Mouse (Mus musculus): Measurements from ENCODE around the gene Slc13a1. TPM values are rescaled to one million over a fixed set of nuclear protein-coding genes. Genes with fewer than 3 reads are reported as not detected.
"Not testable (repeated sequence)": the region's sequence is repeated elsewhere in the genome, so short reads cannot be mapped to it uniquely, and the experiment has no call there.

Slc13a1 gene
- not detected in 2 replicates for total RNA-seq (2017)

- ATAC-seq (replicated peaks in 1 of 2; ENCODE audit: insufficient read depth in 1 of 2, low FRiP score in 2 of 2, low TSS enrichment in 1 of 2, low read depth in 1 of 2, poor library complexity in 2 of 2, severe bottlenecking in 2 of 2), result no peak
These were observed at the start of gene Slc13a1 for GRCm38 (mm10) chr6:24167734-24168327. Gene Slc13a1 (minus strand): TSS chr6:24168092.

DNA sequence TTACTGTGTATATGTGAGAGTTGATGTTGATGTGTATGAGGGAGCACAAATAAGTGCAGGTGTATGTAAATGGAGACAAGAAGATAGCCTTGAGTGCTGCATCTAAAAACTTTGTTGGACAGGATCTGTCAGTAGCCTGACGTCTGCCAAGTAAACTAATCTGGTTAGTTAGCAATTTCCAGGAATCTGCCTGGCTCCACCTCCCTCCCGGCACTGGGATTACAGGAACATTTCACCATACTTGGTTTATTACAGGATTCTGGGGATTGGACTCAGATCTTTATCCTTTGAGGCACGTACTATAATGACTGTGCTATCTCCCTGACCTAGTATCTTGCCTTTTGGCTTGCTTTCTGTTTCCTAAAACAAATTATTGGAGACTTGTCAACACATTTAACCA lies 40.0 kb upstream of the Slc13a1 start:
- no peak for ATAC-seq (replicated peaks in 1 of 2; ENCODE audit: insufficient read depth in 1 of 2, low FRiP score in 2 of 2, low TSS enrichment in 1 of 2, low read depth in 1 of 2, poor library complexity in 2 of 2, severe bottlenecking in 2 of 2)

- ATAC-seq (replicated peaks in 1 of 2; ENCODE audit: insufficient read depth in 1 of 2, low FRiP score in 2 of 2, low TSS enrichment in 1 of 2, low read depth in 1 of 2, poor library complexity in 2 of 2, severe bottlenecking in 2 of 2), result no peak
These were observed 34.3 kb upstream of the Slc13a1 start for GRCm38 (mm10) chr6:24202226-24202625.

DNA sequence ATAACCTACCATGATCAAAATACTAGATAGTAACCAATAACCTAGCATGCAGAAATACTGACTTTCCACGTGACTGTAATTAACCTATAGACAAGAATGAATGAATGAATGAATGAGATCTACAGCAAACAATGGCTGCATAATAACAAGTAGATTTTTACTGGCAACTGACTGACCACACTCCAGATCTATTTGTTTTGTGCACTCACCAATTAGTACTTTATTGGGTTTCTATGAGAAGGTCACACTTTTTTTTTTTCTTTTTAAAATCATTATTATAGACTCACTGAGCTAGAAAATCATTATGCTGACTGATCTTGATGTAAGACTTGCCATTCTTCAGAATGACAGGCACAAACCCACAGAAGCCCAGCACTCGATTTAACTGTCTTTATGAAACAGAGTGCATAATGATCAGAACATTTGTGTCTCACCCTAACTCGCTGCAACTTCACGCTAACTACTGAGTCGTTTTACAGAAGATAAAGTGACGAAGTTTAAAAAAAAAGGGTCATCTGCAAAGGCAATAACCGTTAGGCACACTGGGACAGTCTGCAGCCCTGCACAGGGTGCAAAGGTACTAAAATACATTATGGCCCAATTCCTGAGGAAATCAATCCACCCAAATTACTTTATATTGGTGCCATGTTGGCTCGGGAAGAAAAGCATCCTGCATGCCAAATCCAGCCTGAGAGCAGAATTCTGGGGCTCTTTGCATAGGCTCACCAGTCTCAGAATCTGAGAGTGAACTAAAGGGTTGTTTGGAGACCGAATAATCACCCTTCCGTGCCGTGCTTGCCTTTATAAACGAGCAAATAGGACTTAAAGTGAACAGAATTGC lies 33.0 kb upstream of the Slc13a1 start:
- no peak for ATAC-seq (replicated peaks in 1 of 2; ENCODE audit: insufficient read depth in 1 of 2, low FRiP score in 2 of 2, low TSS enrichment in 1 of 2, low read depth in 1 of 2, poor library complexity in 2 of 2, severe bottlenecking in 2 of 2)

- ATAC-seq (replicated peaks in 1 of 2; ENCODE audit: insufficient read depth in 1 of 2, low FRiP score in 2 of 2, low TSS enrichment in 1 of 2, low read depth in 1 of 2, poor library complexity in 2 of 2, severe bottlenecking in 2 of 2), result not testable (repeated sequence)
These were observed 29.8 kb upstream of the Slc13a1 start for GRCm38 (mm10) chr6:24197501-24198195.

DNA sequence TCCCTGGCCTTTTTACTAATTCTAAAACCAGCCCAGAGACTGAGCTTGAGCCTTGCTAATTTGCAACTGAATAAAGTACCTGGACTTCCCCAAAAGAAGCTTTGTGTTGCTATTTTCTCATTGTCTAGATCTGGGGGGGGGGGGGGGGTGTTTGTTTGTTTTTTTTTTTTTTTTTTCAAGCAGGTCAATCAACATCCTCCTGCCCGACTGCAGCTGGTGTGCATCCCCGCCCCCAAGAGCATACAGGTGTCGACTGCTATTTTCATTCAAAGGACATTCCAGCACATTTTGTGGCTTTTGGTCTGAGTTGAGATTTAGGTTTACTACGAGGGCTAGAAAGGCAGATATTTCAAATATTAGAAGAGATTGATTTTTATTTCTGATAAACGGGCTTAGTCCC lies 28.5 kb upstream of the Slc13a1 start:
- not testable (repeated sequence) for ATAC-seq (replicated peaks in 1 of 2; ENCODE audit: insufficient read depth in 1 of 2, low FRiP score in 2 of 2, low TSS enrichment in 1 of 2, low read depth in 1 of 2, poor library complexity in 2 of 2, severe bottlenecking in 2 of 2)

GRCm38 (mm10) chr6:24183439-24183838 lies 15.5 kb upstream of the Slc13a1 start:
- no peak for ATAC-seq (replicated peaks in 1 of 2; ENCODE audit: insufficient read depth in 1 of 2, low FRiP score in 2 of 2, low TSS enrichment in 1 of 2, low read depth in 1 of 2, poor library complexity in 2 of 2, severe bottlenecking in 2 of 2)

DNA sequence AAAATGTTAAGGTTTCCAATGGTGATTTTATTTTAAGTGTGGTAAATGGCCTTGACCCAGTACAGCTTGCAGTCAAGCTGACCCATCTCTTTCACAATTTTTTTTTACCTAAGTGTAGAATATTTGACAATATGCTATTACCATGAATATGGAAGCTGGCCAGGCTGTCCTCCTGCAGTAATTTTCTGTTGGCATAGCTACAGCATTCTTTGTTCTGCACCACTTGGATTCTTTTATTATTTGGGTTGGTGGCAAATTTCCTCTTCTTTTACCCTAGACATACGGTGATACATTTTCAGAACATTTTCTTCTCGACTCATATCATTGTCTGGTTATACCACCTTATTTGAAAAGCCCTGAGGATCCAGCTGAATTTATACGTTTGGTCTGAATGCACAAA lies 7.5 kb upstream of the Slc13a1 start:
- ATAC-seq (replicated peaks in 1 of 2; ENCODE audit: insufficient read depth in 1 of 2, low FRiP score in 2 of 2, low TSS enrichment in 1 of 2, low read depth in 1 of 2, poor library complexity in 2 of 2, severe bottlenecking in 2 of 2), result no peak

DNA sequence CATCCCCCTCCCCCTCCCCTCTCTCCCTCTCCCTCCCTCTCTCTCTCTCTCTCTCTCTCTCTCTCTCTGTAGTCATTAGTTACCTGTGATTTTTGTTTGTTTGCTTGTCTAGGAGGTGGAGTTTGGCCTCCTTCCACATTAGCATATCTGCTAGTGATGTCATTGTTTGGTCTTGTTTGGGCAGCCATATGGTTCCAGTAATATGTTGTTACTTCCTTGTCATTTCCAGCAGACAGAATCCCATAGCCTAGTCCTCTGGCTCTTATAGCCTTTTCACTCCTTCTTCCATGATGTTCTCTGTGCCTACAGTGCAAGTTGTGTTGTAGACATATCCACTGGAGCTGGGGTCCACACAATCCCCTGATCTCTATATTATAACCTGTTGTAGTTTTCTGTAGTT lies 6.1 kb upstream of the Slc13a1 start:
- ATAC-seq (replicated peaks in 1 of 2; ENCODE audit: insufficient read depth in 1 of 2, low FRiP score in 2 of 2, low TSS enrichment in 1 of 2, low read depth in 1 of 2, poor library complexity in 2 of 2, severe bottlenecking in 2 of 2), result no peak

DNA sequence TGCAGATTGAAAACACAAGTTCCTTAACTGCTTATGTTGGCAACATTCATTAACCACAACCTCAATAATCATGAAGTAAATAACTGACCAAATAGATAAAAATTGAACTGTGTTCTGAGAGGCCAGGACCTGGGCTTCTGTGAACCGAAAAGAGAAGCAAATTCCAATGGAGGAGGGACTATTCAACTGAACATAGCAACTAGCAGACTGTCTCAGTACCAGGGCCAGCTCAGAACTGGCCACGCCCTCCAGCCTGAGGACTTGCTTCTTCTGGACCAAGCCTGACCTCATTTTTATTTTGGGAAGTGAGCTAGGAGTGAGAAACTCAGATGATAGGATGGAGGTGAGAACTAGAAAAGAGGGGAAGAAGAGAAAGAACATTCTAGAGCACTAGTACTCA lies 4.8 kb upstream of the Slc13a1 start:
- ATAC-seq (replicated peaks in 1 of 2; ENCODE audit: insufficient read depth in 1 of 2, low FRiP score in 2 of 2, low TSS enrichment in 1 of 2, low read depth in 1 of 2, poor library complexity in 2 of 2, severe bottlenecking in 2 of 2), result no peak

GRCm38 (mm10) chr6:24166772-24167171 lies 1.1 kb downstream of the Slc13a1 start:
- ATAC-seq (replicated peaks in 1 of 2; ENCODE audit: insufficient read depth in 1 of 2, low FRiP score in 2 of 2, low TSS enrichment in 1 of 2, low read depth in 1 of 2, poor library complexity in 2 of 2, severe bottlenecking in 2 of 2), result peak; percentile 95 to 96

- no peak for ATAC-seq (replicated peaks in 1 of 2; ENCODE audit: insufficient read depth in 1 of 2, low FRiP score in 2 of 2, low TSS enrichment in 1 of 2, low read depth in 1 of 2, poor library complexity in 2 of 2, severe bottlenecking in 2 of 2)
These were observed 2.6 kb downstream of the Slc13a1 start for GRCm38 (mm10) chr6:24165249-24165648.

- peak; percentile 94 to 99 for ATAC-seq (replicated peaks in 1 of 2; ENCODE audit: insufficient read depth in 1 of 2, low FRiP score in 2 of 2, low TSS enrichment in 1 of 2, low read depth in 1 of 2, poor library complexity in 2 of 2, severe bottlenecking in 2 of 2)
These were observed 8.1 kb downstream of the Slc13a1 start for GRCm38 (mm10) chr6:24159795-24160194.

GRCm38 (mm10) chr6:24154901-24155300 lies 13.0 kb downstream of the Slc13a1 start:
- no peak for ATAC-seq (replicated peaks in 1 of 2; ENCODE audit: insufficient read depth in 1 of 2, low FRiP score in 2 of 2, low TSS enrichment in 1 of 2, low read depth in 1 of 2, poor library complexity in 2 of 2, severe bottlenecking in 2 of 2)

DNA sequence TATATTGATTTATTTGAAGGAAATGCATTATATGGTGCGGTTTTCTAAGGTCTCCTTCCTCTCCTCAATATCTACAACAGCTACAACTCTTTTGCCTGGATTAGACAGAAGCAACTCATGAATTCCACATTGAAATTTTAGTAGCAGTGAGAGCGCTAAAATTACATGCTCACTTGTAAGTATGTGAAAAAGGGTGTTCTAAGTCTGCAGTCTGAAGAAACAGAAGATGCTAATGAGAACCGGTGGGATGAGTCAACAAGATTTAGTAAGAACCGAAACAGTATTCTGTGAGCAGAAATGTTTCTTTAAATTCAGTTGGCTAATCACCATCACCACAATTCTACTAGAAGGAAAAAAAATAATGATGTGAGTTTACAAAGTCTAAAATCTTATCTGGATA lies 34.9 kb downstream of the Slc13a1 start:
- no peak for ATAC-seq (replicated peaks in 1 of 2; ENCODE audit: insufficient read depth in 1 of 2, low FRiP score in 2 of 2, low TSS enrichment in 1 of 2, low read depth in 1 of 2, poor library complexity in 2 of 2, severe bottlenecking in 2 of 2)

GRCm38 (mm10) chr6:24122632-24123031 lies 45.3 kb downstream of the Slc13a1 start:
- no peak for ATAC-seq (replicated peaks in 1 of 2; ENCODE audit: insufficient read depth in 1 of 2, low FRiP score in 2 of 2, low TSS enrichment in 1 of 2, low read depth in 1 of 2, poor library complexity in 2 of 2, severe bottlenecking in 2 of 2)

DNA sequence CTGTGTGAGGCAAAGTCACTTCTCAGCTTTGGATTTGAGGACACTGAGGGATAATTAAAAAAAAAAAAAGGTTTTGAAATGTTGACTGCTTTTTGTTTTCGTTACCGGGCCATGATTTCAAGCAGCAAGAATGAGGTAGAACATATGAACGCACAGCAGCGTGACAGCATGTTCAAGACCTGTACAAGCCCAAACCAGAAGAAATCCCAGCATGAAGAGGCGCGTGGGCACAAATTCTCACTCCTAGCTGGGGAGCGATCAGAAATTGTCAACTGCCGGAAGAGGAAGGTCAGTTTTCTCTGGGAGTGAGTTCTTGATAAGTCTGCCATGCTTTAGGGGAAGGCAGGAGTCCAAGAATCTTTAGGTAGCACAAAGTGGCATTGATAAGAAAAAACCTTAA lies 56.3 kb downstream of the Slc13a1 start:
- ATAC-seq (replicated peaks in 1 of 2; ENCODE audit: insufficient read depth in 1 of 2, low FRiP score in 2 of 2, low TSS enrichment in 1 of 2, low read depth in 1 of 2, poor library complexity in 2 of 2, severe bottlenecking in 2 of 2), result no peak

GRCm38 (mm10) chr6:24108471-24108870 lies 59.4 kb downstream of the Slc13a1 start:
- ATAC-seq (replicated peaks in 1 of 2; ENCODE audit: insufficient read depth in 1 of 2, low FRiP score in 2 of 2, low TSS enrichment in 1 of 2, low read depth in 1 of 2, poor library complexity in 2 of 2, severe bottlenecking in 2 of 2), result no peak

Measured in hematopoietic stem cell, adult 5-6 weeks (primary cell).